Mouse (Mus musculus): Measurements from ENCODE around the gene Aldh1a2. TPM values are rescaled to one million over a fixed set of nuclear protein-coding genes. Genes with fewer than 3 reads are reported as not detected.

Gene Aldh1a2
- polyA plus RNA-seq, 1 experiment = 0.02 TPM

DNA sequence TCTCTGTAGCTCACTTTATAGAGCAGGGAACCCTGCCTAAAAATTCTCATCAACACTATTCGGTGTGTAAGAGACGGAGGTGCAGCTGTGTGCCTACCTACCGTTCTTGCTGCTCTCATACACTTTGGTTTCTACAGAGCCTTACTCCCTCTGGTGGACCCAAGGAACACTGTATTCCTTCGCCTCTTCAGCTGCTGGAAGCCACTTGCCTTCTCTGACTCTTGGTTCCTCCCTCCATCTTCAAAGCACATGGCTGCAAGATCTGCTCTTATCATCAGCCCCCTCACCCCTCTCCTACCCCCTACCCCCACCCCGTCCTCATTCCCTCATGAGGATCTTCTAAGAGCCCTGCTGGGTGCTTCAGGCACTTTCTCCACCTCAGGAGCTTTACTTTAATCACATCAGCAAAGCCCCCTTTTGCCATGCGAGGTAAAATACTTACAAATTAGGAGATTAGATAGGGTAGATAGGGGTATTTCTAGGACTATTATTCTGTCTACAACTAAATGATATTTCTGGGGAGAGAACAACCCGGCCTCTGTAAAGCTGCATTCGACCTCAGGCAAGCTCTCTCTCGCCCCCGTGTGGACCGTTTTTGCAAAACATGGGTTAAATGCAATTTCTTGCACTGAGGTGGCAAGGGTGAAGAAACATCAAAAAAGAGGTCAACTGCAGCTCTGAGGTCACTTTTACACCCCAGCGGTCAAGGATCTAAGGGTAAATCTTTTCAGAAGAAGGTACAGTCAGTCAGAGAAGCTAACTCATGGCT lies 26.8 kb upstream of the Aldh1a2 start:
- Histone ChIP-seq H3K4me3 (no peak overlapping the region), H3K36me3 (ENCODE audit: control insufficient read depth, insufficient read depth) (no peaks in the 10 kb centered on the region), H3K79me2 (ENCODE audit: control insufficient read depth, insufficient read depth) (no peaks in the 10 kb centered on the region), H3ac (ENCODE audit: control insufficient read depth, insufficient read length) (no peak overlapping the region), H3K4me2 (ENCODE audit: low read depth) (no peak overlapping the region), H3K27me3 (ENCODE audit: control insufficient read depth, insufficient read depth, insufficient read length) (no peaks in the 10 kb centered on the region)
- TF ChIP-seq E2F4 (IDR thresholded peaks at IDR 0.05; ENCODE audit: insufficient read depth) (no peak), TCF3 (IDR thresholded peaks at IDR 0.05; ENCODE audit: insufficient read length, low read depth) (no peak), TCF12 (IDR thresholded peaks at IDR 0.05; ENCODE audit: insufficient read depth, poor library complexity, severe bottlenecking) (no peak), MAX (IDR thresholded peaks at IDR 0.05; ENCODE audit: low read depth) (no peak), MYOG (IDR thresholded peaks at IDR 0.05; ENCODE audit: control insufficient read depth in 1 of 3, insufficient read depth in 1 of 3, insufficient read length in 2 of 3, low read depth in 2 of 3) (no peak)

DNA sequence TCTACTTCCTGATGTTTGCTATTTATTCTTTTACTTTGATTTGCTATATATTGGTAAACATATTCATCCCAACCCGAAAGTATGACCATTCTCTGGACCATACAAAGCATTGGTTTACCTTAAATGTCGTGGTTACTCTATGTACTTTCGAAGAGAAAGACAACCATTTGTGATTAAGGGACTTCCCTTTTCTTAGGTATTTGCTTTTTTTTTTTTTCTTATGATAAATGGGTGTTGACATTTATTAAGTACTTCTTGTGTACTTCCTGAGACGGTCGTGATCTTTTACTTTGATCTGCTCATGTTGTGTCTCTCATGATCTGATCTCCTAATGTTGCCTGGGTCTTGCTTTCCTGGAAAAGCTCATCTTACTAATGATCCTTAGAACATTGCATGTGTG lies 16.8 kb upstream of the Aldh1a2 start:
- H3K4me2 ChIP-seq (ENCODE audit: low read depth) = no peak overlapping the region
- TF ChIP-seq REST (IDR thresholded peaks at IDR 0.05; ENCODE audit: insufficient read depth, insufficient read length) = no peak
- TF ChIP-seq POLR2AphosphoS2 (IDR thresholded peaks at IDR 0.05; ENCODE audit: insufficient read length, low read depth) = no peak
- TF ChIP-seq MAX (IDR thresholded peaks at IDR 0.05; ENCODE audit: low read depth) = no peak
- no peak for TF ChIP-seq MYOD1 (IDR thresholded peaks at IDR 0.05; ENCODE audit: control insufficient read depth in 1 of 3, insufficient read length in 2 of 3, low read depth in 2 of 3)
- TF ChIP-seq USF1 (IDR thresholded peaks at IDR 0.05; ENCODE audit: low read depth) = no peak
- no peak for TF ChIP-seq SRF (IDR thresholded peaks at IDR 0.05; ENCODE audit: control insufficient read depth, insufficient read length, low read depth)
- TF ChIP-seq MYOG (IDR thresholded peaks at IDR 0.05; ENCODE audit: control insufficient read depth in 1 of 3, insufficient read depth in 1 of 3, insufficient read length in 2 of 3, low read depth in 2 of 3) = no peak
- TF ChIP-seq TCF12 (IDR thresholded peaks at IDR 0.05; ENCODE audit: insufficient read depth, poor library complexity, severe bottlenecking) = no peak
- TF ChIP-seq TCF3 (IDR thresholded peaks at IDR 0.05; ENCODE audit: insufficient read length, low read depth) = no peak
- TF ChIP-seq CEBPB (IDR thresholded peaks at IDR 0.05; ENCODE audit: insufficient read depth, poor library complexity, severe bottlenecking) = no peak
- no peak for TF ChIP-seq POLR2A (IDR thresholded peaks at IDR 0.05; ENCODE audit: insufficient read length, low read depth)
- TF ChIP-seq E2F4 (IDR thresholded peaks at IDR 0.05; ENCODE audit: insufficient read depth) = no peak

DNA sequence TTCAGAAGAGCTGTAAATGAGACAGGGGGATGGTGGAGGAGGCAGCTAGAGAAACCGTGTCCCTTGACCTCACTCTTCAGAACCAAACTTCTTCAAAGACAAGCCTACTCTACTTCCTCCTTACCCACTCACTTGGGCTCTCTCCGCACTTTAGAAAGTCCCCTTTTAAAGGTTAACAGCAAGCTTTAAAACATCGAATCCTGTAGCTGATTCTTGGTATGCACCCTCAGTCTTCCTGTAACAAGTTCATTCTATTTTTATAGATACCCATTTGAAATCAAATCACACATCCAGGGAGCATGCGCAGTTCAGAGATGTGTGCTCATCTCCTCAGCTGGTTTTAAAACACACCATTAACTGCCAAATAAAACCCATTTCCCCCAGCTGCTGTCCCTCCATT lies 13.3 kb upstream of the Aldh1a2 start:
- Histone ChIP-seq H3K36me3 (ENCODE audit: control insufficient read depth, insufficient read depth) (no peaks in the 10 kb centered on the region), H3ac (ENCODE audit: control insufficient read depth, insufficient read length) (no peak overlapping the region), H3K4me2 (ENCODE audit: low read depth) (no peak overlapping the region), H3K79me2 (ENCODE audit: control insufficient read depth, insufficient read depth) (no peaks in the 10 kb centered on the region), H3K27me3 (ENCODE audit: control insufficient read depth, insufficient read depth, insufficient read length) (peaks cover 6% of the 10 kb centered on the region), H3K4me3 (no peak overlapping the region)
- no peak for TF ChIP-seq USF1 (IDR thresholded peaks at IDR 0.05; ENCODE audit: low read depth)
- TF ChIP-seq MYOD1 (IDR thresholded peaks at IDR 0.05; ENCODE audit: control insufficient read depth in 1 of 3, insufficient read length in 2 of 3, low read depth in 2 of 3) = no peak
- TF ChIP-seq TCF3 (IDR thresholded peaks at IDR 0.05; ENCODE audit: insufficient read length, low read depth) = no peak
- TF ChIP-seq POLR2AphosphoS2 (IDR thresholded peaks at IDR 0.05; ENCODE audit: insufficient read length, low read depth) = no peak
- no peak for TF ChIP-seq SRF (IDR thresholded peaks at IDR 0.05; ENCODE audit: control insufficient read depth, insufficient read length, low read depth)
- TF ChIP-seq E2F4 (IDR thresholded peaks at IDR 0.05; ENCODE audit: insufficient read depth) = no peak
- no peak for TF ChIP-seq CEBPB (IDR thresholded peaks at IDR 0.05; ENCODE audit: insufficient read depth, poor library complexity, severe bottlenecking)

More for the DNA sequence above, 16.8 kb upstream of the Aldh1a2 start:
- H3ac ChIP-seq (ENCODE audit: control insufficient read depth, insufficient read length) = no peak overlapping the region
- no peaks in the 10 kb centered on the region for H3K79me2 ChIP-seq (ENCODE audit: control insufficient read depth, insufficient read depth)
- no peaks in the 10 kb centered on the region for H3K36me3 ChIP-seq (ENCODE audit: control insufficient read depth, insufficient read depth)
- H3K4me3 ChIP-seq = no peak overlapping the region
- peaks cover 6% of the 10 kb centered on the region for H3K27me3 ChIP-seq (ENCODE audit: control insufficient read depth, insufficient read depth, insufficient read length)

DNA sequence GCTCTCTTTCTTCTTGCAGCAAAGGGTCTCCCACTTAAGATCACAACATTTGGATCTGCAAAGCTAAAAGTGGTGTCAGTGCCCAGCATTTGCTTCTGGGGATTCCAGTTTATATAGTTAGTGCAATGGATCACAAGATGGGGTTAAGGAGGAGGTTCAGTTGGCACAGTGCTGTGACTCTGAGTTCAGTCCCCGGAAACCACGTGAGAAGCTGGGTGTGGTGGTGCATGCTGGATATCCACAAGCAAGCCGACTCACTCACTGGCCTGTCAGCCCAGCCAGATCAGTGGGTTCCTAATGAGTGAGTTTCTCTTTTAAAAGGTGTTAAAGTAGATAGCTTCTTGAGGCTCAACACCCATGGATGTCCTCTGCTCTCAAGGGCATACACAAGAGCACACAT lies 6.3 kb upstream of the Aldh1a2 start:
- Histone ChIP-seq H3K4me2 (ENCODE audit: low read depth) (no peak overlapping the region), H3K27me3 (ENCODE audit: control insufficient read depth, insufficient read depth, insufficient read length) (peaks cover 5% of the 10 kb centered on the region), H3K36me3 (ENCODE audit: control insufficient read depth, insufficient read depth) (no peaks in the 10 kb centered on the region), H3K79me2 (ENCODE audit: control insufficient read depth, insufficient read depth) (no peaks in the 10 kb centered on the region), H3ac (ENCODE audit: control insufficient read depth, insufficient read length) (no peak overlapping the region), H3K4me3 (no peak overlapping the region)
- TF ChIP-seq REST (IDR thresholded peaks at IDR 0.05; ENCODE audit: insufficient read depth, insufficient read length) (no peak), CEBPB (IDR thresholded peaks at IDR 0.05; ENCODE audit: insufficient read depth, poor library complexity, severe bottlenecking) (no peak), TCF12 (IDR thresholded peaks at IDR 0.05; ENCODE audit: insufficient read depth, poor library complexity, severe bottlenecking) (no peak)

DNA sequence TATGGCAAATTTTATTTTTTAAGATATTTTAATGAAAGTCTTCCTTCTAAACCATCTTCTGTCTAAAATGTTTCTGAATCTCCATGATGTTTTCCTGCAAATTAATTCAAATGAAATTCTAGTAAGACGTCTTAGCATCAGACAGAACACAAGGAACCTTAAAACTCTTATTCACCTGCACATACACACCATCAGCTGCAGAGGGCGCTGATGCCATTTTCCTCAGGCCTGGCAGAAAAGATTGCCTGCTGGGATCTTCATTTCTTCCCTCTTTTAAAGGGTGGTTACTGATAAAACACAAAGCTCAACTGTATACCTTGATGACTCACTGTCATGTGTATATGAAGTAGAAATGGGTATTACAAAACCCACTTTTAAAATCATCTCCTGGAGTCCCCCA lies 4.7 kb upstream of the Aldh1a2 start:
- H3K27me3 ChIP-seq (ENCODE audit: control insufficient read depth, insufficient read depth, insufficient read length) = peaks cover 16% of the 10 kb centered on the region
- no peak overlapping the region for H3K4me3 ChIP-seq
- no peak for TF ChIP-seq CEBPB (IDR thresholded peaks at IDR 0.05; ENCODE audit: insufficient read depth, poor library complexity, severe bottlenecking)
- TF ChIP-seq MAX (IDR thresholded peaks at IDR 0.05; ENCODE audit: low read depth) = no peak
- no peak for TF ChIP-seq E2F4 (IDR thresholded peaks at IDR 0.05; ENCODE audit: insufficient read depth)
- no peak for TF ChIP-seq TCF12 (IDR thresholded peaks at IDR 0.05; ENCODE audit: insufficient read depth, poor library complexity, severe bottlenecking)
- TF ChIP-seq USF1 (IDR thresholded peaks at IDR 0.05; ENCODE audit: low read depth) = no peak
- no peak for TF ChIP-seq MYOD1 (IDR thresholded peaks at IDR 0.05; ENCODE audit: control insufficient read depth in 1 of 3, insufficient read length in 2 of 3, low read depth in 2 of 3)
- no peak for TF ChIP-seq POLR2AphosphoS2 (IDR thresholded peaks at IDR 0.05; ENCODE audit: insufficient read length, low read depth)
- TF ChIP-seq SRF (IDR thresholded peaks at IDR 0.05; ENCODE audit: control insufficient read depth, insufficient read length, low read depth) = no peak
- no peak for TF ChIP-seq MYOG (IDR thresholded peaks at IDR 0.05; ENCODE audit: control insufficient read depth in 1 of 3, insufficient read depth in 1 of 3, insufficient read length in 2 of 3, low read depth in 2 of 3)
- no peak for TF ChIP-seq REST (IDR thresholded peaks at IDR 0.05; ENCODE audit: insufficient read depth, insufficient read length)
- no peak for TF ChIP-seq POLR2A (IDR thresholded peaks at IDR 0.05; ENCODE audit: insufficient read length, low read depth)
- no peak for TF ChIP-seq TCF3 (IDR thresholded peaks at IDR 0.05; ENCODE audit: insufficient read length, low read depth)
- H3K36me3 ChIP-seq (ENCODE audit: control insufficient read depth, insufficient read depth) = no peaks in the 10 kb centered on the region
- no peak overlapping the region for H3K4me2 ChIP-seq (ENCODE audit: low read depth)
- H3ac ChIP-seq (ENCODE audit: control insufficient read depth, insufficient read length) = no peak overlapping the region
- H3K79me2 ChIP-seq (ENCODE audit: control insufficient read depth, insufficient read depth) = no peaks in the 10 kb centered on the region
